In the genomic region with DNA sequence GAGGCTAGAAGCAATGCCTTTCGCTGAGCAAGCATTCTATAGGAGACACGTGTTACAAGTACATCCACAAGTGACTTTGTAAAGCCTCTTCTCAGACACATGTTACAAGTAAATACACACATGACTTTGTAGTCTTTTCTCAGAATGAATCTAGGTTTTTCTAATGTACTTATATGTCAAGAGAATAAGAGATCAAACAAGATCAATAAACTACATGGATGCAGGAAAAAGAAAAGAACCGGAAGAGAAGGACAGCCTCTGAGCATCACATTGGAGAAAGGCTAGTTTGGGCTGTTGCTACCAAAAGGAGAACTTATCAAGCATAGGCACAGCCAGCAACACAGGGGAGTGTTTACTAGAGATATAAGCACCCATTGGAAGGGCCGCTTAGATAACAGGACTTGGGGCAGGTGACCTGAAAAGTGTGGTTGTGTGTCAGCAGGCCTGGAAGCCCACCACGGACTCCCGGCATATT, we compare ENCODE assay signal across 17 mouse cellular contexts. TPM values are rescaled to one million over a fixed set of nuclear protein-coding genes. Genes with fewer than 3 reads are reported as not detected.
DNase-seq lines count a peak whose midpoint lies in the region; ATAC-seq and TF ChIP-seq lines count a peak whose summit lies in the region.
"Had no signal": no experiment of that assay in that cellular context is flagged by ENCODE, and none has a peak within 500 bp of the region (broad histone marks: within the 10 kb centered on the region; RNA-seq: fewer than 3 reads in every experiment).

No protein-coding gene starts in this region.

- 0 out of 2 replicates have a peak, but pooled peaks have one; percentile 36 for ATAC-seq in lung, embryonic 14.5 days (ENCODE audit: insufficient read depth)
- ATAC-seq in liver, embryonic 11.5 days (replicated peaks; ENCODE audit: low FRiP score): peak; percentile 85
- ATAC-seq in hindbrain, embryonic 13.5 days (ENCODE audit: low FRiP score): no peak
- ATAC-seq: forebrain, embryonic 15.5 days; hindbrain, embryonic 16.5 days; Patski had no signal

- no peak overlapping the region for H3K9ac ChIP-seq in lung, embryonic 14.5 days
- no peak overlapping the region; the same call in 1 of the 2 replicates for H3K9ac ChIP-seq in liver, embryonic 11.5 days (ENCODE audit: low read depth, low read length)
- no peak overlapping the region for H3K9ac ChIP-seq in hindbrain, embryonic 13.5 days
- H3K9ac ChIP-seq: forebrain, embryonic 15.5 days; heart, embryonic 15.5 days; neural tube, embryonic 15.5 days had no signal

- H3K9me3 ChIP-seq in lung, embryonic 14.5 days (ENCODE audit: low read depth, low read length): no peaks in the 10 kb centered on the region
- no peaks in the 10 kb centered on the region for H3K9me3 ChIP-seq in liver, embryonic 11.5 days (ENCODE audit: control insufficient read depth, low read length)
- no peaks in the 10 kb centered on the region for H3K9me3 ChIP-seq in hindbrain, embryonic 13.5 days
- H3K9me3 ChIP-seq: forebrain, embryonic 15.5 days; heart, embryonic 15.5 days; neural tube, embryonic 15.5 days had no signal

- DNase-seq in lung, embryonic 14.5 days: no peak
- no peak for DNase-seq in lung, postnatal 10 days
- peak; percentile 74 for DNase-seq in c-Kit-positive CD71-positive TER-119-negative erythroid progenitor cells, embryonic 14.5 days (ENCODE audit: low read depth)
- no peak for DNase-seq in liver, embryonic 11.5 days (ENCODE audit: low spot score)
- peak; percentile 36 to 60 for DNase-seq in spleen, postnatal 36 days (ENCODE audit: low spot score in 2 of 2)
- no peak for DNase-seq in ovary, adult 18-20 months (ENCODE audit: low spot score)
- no peak for DNase-seq in Muller cell, postnatal 12 days (ENCODE audit: inconsistent ontology term)
- DNase-seq: cerebellum, postnatal 36 days; gastrocnemius, postnatal 10 days; lung, adult 18-20 months had no signal

- no peak overlapping the region for H3K27ac ChIP-seq in lung, embryonic 14.5 days (ENCODE audit: low read depth)
- H3K27ac ChIP-seq in liver, embryonic 11.5 days (ENCODE audit: low read depth, low read length): peak overlapping the region; percentile 93
- H3K27ac ChIP-seq in hindbrain, embryonic 13.5 days: no peak overlapping the region
- H3K27ac ChIP-seq: forebrain, embryonic 15.5 days; heart, embryonic 15.5 days; kidney, postnatal 0 days; neural tube, embryonic 15.5 days had no signal

- H3K4me2 ChIP-seq in lung, embryonic 14.5 days: no peak overlapping the region
- H3K4me2 ChIP-seq in liver, embryonic 11.5 days: peak overlapping the region; percentile 51
- no peak overlapping the region for H3K4me2 ChIP-seq in hindbrain, embryonic 13.5 days
- H3K4me2 ChIP-seq: forebrain, embryonic 15.5 days; heart, embryonic 15.5 days; neural tube, embryonic 15.5 days had no signal

- no peaks in the 10 kb centered on the region for H3K36me3 ChIP-seq in lung, embryonic 14.5 days (ENCODE audit: insufficient read depth)
- H3K36me3 ChIP-seq in liver, embryonic 11.5 days (ENCODE audit: control insufficient read depth, insufficient read depth, low read length): no peaks in the 10 kb centered on the region
- no peaks in the 10 kb centered on the region for H3K36me3 ChIP-seq in hindbrain, embryonic 13.5 days
- H3K36me3 ChIP-seq: forebrain, embryonic 15.5 days; heart, embryonic 15.5 days; neural tube, embryonic 15.5 days had no signal

- H3K4me1 ChIP-seq in lung, embryonic 14.5 days (ENCODE audit: insufficient read depth): 0 out of 2 replicates have a peak, but pooled peaks cover 3% of the 10 kb centered on the region
- peaks cover 38% of the 10 kb centered on the region for H3K4me1 ChIP-seq in liver, embryonic 11.5 days (replicated peaks; ENCODE audit: control insufficient read depth, insufficient read depth, low read length)
- no peaks in the 10 kb centered on the region for H3K4me1 ChIP-seq in hindbrain, embryonic 13.5 days (replicated peaks)
- H3K4me1 ChIP-seq: forebrain, embryonic 15.5 days; neural tube, embryonic 15.5 days had no signal

- 69% methylated on average over 6 of the region's 6 CpGs for WGBS in lung, embryonic 14.5 days
- 41% methylated on average over 6 of the region's 6 CpGs for WGBS in liver, embryonic 11.5 days
- WGBS in hindbrain, embryonic 13.5 days: 80% methylated on average over 6 of the region's 6 CpGs

- TF ChIP-seq CTCF in lung, embryonic 14.5 days (IDR thresholded peaks at IDR 0.05; ENCODE audit: low read depth): no peak

- H3K4me3 ChIP-seq in lung, embryonic 14.5 days (ENCODE audit: low read depth, low read length): no peak overlapping the region
- H3K4me3 ChIP-seq in liver, embryonic 11.5 days (ENCODE audit: low read depth, low read length): no peak overlapping the region
- no peak overlapping the region for H3K4me3 ChIP-seq in hindbrain, embryonic 13.5 days
- H3K4me3 ChIP-seq: forebrain, embryonic 15.5 days; heart, embryonic 15.5 days; neural tube, embryonic 15.5 days had no signal

- H3K27me3 ChIP-seq in lung, embryonic 14.5 days (ENCODE audit: insufficient read depth, low read length): no peaks in the 10 kb centered on the region
- no peaks in the 10 kb centered on the region for H3K27me3 ChIP-seq in liver, embryonic 11.5 days (replicated peaks; ENCODE audit: control insufficient read depth, insufficient read depth, low read length)
- H3K27me3 ChIP-seq in hindbrain, embryonic 13.5 days: no peaks in the 10 kb centered on the region
- H3K27me3 ChIP-seq: forebrain, embryonic 15.5 days; heart, embryonic 15.5 days; neural tube, embryonic 15.5 days; Patski had no signal

RNA-seq across cellular contexts. Expression of a gene that starts 7.3 kb away (rescaled TPM):
- polyA plus RNA-seq in lung, embryonic 14.5 days (2014; fragmentation: Nextera tagmentation; extraction: Ambion mirVana): 365 and 368 TPM in 2 replicates
- polyA plus RNA-seq in liver, embryonic 11.5 days (2014; fragmentation: Nextera tagmentation; extraction: Ambion mirVana): 1,283 and 1,400 TPM in 2 replicates
- 29.6 and 31.4 TPM in 2 replicates for polyA plus RNA-seq in hindbrain, embryonic 13.5 days (2015; fragmentation: Nextera tagmentation; extraction: Ambion mirVana)

RNA-seq across cellular contexts. Expression of a gene that starts 15.5 kb away (rescaled TPM):
- 1.6 and 2.9 TPM in 2 replicates for polyA plus RNA-seq in lung, embryonic 14.5 days (2014; fragmentation: Nextera tagmentation; extraction: Ambion mirVana)
- polyA plus RNA-seq in liver, embryonic 11.5 days (2014; fragmentation: Nextera tagmentation; extraction: Ambion mirVana): 3.2 and 3.5 TPM in 2 replicates
- polyA plus RNA-seq in hindbrain, embryonic 13.5 days (2015; fragmentation: Nextera tagmentation; extraction: Ambion mirVana): 1.1 and 1.4 TPM in 2 replicates

Comparison
In these comparisons a context has a peak if more than half of its experiments do, and no peak if none do; other contexts are left out.
1. DNase-seq: peak in c-Kit-positive CD71-positive TER-119-negative erythroid progenitor cells, embryonic 14.5 days (single experiment) and spleen, postnatal 36 days (2 of 2); none in lung, embryonic 14.5 days (single experiment), lung, postnatal 10 days (single experiment), liver, embryonic 11.5 days (single experiment), ovary, adult 18-20 months (single experiment) and Muller cell, postnatal 12 days (single experiment).
2. RNA of a gene that starts 7.3 kb away (polyA plus RNA-seq): 1,283 to 1,400 TPM in liver, embryonic 11.5 days and 365 to 368 TPM in lung, embryonic 14.5 days; 29.6 to 31.4 TPM in hindbrain, embryonic 13.5 days; every median in the first group is over 10 times any median in the second.